Mouse (Mus musculus) embryo, embryonic 10.5 days (tissue): ENCODE measurements at regions not wholly inside any gene's neighbourhood (a gene's known extent, or its start where the extent isn't known, plus 50 kb on each side); places are given as distances from the start of the nearest gene placed in this dataset.

Experiments used
- DNase-seq: peaks from one replicate; pipeline ENCODE4 v3.0.0-alpha.2; 2015; ENCODE audit warnings: low spot score

DNA sequence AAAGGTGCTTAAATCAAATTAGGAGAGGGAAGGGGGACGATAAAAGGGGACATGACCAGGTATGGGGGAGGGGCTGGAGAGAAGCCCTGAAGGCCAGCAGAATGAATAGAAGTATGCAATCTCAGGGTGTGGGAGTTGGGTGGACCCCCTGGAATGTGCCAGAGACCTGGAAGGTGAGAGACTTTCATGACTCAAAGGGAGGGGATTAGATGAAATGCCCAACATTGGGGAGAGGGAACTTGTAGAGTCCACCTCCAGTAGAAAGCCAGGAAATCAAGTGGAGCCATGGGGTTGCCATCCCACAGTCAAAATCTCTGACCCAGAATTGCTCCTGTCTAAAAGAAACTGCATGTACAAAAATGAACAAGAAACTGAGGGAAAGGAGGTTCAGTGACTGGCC, 666.5 kb downstream of the Cps1 start:
- DNase-seq, result no peak

DNA sequence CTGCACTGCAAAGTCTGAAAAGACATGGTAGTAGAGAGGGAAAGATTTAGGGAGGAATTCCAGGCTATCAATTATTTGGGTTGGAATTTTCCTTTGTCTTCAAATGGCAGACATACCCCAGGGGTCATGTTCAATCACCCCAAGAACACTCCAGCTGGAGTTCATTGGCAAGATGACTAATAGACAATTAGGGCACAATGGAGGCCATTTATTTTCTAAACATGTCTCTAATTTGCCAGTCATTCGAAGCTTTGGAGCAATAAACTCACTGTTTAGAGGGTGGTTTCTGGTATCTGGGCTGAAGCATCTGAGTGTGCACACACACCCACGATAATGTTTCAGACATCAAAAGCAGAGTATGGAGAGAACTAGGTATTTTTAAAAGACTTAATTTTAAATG, 672.2 kb downstream of the Cps1 start:
- peak; percentile 77 for DNase-seq

DNA sequence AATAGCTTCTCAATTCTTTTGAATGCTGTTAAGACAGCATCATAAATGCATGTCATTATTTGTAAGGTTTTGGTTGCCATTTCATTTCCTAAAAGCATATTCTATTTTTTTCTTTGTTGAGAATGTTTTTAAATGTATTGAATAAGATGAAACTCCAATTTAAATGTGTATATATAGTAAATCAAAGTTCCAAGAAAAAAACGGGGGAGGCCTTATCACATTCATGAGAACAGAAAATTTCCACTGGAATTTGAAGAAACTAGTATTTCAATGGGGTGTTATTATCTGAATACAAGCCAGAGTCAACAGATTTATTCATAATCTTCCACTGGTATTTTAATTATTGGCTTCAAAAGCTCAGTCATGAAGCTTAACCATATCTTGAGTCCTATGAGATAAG, 672.7 kb downstream of the Cps1 start:
- DNase-seq, result no peak

DNA sequence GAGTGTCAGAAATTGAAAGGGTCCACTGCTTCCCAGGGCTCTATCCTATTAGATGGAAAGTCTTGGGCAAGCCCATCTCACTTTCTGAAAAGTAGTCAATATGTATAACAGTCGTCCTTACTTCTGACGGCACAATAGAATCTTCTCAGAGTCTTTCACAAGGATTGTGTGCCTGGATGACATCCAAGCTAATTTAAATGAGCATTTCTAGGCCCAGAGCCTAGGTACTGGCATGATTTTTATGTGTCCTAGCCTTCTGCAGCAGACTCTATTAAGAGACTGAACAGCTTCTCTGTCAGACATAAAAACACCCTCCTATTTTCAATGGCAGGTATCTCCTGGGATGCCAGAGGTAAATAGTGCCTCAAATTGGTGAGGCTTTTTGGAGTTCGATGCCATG, 680.5 kb downstream of the Cps1 start:
- no peak for DNase-seq

DNA sequence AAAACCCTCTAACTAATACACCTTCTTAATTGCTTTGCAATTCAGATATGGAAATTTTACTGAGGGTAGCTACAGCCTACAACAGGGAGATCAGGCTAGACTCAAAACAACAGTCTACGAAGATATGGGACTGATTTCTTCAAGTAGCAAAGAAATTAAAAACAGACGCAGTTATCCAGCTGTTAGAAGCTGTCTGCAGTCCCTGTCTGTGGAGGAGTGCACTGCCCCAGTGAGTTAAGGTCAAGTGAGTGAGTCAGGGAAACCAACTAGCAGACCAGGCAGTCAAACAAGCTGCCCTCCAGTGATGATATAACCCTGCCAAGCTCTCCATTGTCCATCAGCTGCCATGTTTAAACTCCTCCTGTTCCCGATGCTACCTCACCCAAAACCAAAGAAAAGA, 697.3 kb downstream of the Cps1 start:
- no peak for DNase-seq

DNA sequence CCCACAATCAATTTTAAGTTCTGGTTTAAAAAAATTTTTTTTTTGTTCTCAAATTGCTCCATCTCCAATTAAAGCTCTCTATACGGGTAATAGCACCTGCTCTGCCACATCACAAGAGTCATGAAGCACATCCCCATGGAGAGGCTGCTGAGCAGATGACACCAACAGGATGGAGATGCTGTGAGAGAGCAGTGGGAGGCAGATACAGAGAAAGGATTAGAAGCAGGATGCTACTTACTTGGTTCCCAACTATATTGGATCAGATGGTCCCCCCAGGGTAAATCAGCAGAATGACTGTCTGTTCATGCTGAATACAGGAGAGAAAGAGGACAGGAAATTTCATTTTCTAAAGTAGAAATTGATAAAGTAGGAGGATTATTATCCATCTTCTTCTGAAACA, 725.2 kb downstream of the Cps1 start:
- DNase-seq, result no peak

DNA sequence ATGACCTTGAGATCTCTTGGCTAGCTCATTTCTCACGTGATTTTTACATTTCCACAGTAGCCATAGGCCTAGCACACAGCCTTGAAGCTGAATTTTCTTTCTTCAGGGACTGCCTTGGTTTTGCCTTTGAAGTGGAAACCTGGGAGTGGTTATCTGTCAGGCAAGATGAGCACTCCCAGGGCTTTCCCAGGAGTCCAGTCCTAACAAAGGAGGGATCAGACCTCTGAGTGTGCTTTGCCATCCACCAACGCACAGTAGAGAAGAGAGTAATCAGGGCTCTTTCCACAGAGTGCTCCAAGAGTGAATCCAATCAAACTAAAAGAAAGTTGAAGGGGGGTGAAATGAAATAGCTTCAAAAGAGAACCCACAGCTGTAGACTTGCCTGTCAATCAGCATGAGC, 770.7 kb downstream of the Cps1 start:
- no peak for DNase-seq

DNA sequence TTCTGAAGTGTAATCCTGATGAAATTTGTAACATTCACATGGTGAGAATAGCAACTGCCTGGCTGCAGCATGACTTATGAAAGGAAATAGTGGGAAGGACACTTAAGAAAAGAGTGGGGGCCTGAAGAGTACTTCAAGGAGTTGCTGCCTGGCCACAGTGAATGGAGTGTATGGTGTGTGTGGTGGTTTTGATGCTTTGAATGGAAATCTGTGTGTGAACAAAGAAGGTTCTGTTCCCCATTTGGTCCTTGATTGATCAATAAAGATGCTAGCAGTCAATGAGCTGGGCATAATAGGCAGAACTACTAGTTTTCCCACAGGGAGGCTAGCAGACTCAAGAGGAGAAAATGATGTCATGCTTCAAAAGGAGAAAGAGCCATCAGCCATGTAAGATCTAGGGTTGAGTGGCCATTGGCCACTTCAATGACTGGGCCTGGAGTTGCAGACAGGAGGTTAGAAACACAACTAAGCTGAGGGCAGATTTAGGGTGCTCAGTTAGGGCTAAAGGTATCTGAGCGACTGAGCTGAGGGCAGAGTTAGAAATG, 772.0 kb downstream of the Cps1 start:
- peak; percentile 15 for DNase-seq

DNA sequence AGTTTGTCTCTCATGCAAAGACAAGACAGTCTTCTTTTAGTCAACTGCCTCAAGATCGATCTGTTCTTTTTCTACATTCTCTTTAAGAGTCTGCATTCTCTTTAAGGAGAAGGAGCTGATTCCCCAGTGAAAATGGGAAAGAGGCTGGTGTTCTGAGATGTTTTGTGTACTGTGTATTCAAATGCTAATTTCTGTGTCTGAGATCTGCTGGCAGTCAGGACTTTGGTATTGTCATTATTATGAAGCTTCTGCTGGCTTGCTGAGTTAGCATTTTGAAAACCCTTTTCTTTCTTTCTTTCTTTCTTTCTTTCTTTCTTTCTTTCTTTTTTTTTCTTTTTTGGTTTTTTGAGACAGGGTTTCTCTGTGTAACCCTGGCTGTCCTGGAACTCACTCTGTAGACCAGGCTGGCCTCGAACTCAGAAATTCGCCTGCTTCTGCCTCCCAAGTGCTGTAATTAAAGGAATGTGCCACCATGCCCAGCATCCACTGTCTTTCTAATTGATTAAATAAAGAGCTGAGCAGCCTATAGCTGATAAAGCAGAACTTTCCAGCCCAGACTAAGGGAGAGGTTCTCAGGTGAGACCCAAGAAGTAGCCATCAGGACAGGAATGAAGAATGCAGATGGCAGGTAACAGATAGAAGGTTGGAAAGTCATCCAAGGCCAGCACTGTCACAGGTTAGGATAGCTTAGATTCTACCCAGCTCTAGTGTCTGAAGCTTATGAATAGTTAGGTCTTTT, 813.1 kb downstream of the Cps1 start:
- DNase-seq, result peak; percentile 14

DNA sequence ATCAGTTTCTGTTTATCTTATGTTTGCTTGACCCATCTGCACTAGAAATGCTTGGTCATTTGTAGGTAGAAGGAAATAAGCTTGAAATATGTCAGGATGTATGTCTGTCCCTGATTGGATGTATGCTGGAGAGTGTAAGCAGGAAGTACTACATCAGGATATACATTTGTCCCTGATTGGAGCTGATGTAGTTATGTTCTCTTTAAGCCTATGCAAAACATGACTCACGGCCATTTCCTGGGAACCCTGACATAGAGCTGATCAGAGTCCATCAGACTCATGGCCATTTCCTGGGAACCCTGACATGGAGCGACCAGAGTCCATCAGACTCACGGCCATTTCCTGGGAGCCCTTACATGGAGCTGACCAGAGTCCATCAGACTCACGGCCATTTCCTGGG, 858.6 kb downstream of the Cps1 start:
- DNase-seq, result no peak
